Mouse (Mus musculus): ENCODE measurements around the gene Tmed9.

GRCm38 (mm10) chr13:55549061-55549460 lies 24.5 kb upstream of the Tmed9 start:
- no peak for TF ChIP-seq CTCF (IDR thresholded peaks at IDR 0.05; ENCODE audit: control insufficient read depth, insufficient read depth, insufficient read length)
- no peak for TF ChIP-seq MAX (IDR thresholded peaks at IDR 0.05)
- TF ChIP-seq USF1 (IDR thresholded peaks at IDR 0.05; ENCODE audit: low read depth): no peak
- TF ChIP-seq FOSL1 (IDR thresholded peaks at IDR 0.05; ENCODE audit: insufficient read depth, low read length, poor library complexity, severe bottlenecking): no peak
- TF ChIP-seq MYOD1 (IDR thresholded peaks at IDR 0.05; ENCODE audit: control insufficient read depth, insufficient read length, low read depth): no peak
- TF ChIP-seq MYOG (IDR thresholded peaks at IDR 0.05; ENCODE audit: control insufficient read depth, extremely low read depth, insufficient read length): no peak
